Mouse (Mus musculus) myocyte (in vitro differentiated cells): ENCODE measurements around the gene Gprc5d.

Experiments
- CEBPB ChIP-seq: IDR thresholded peaks from 2 replicates; pipeline ENCODE4 v1.6.1; 2011; ENCODE audit warnings: mild to moderate bottlenecking, moderate library complexity; ENCODE audit not compliant: poor library complexity, insufficient read depth, severe bottlenecking
- E2F4 ChIP-seq: IDR thresholded peaks from one replicate; pipeline ENCODE4 v1.6.1; 2011; ENCODE audit warnings: mild to moderate bottlenecking, control low read depth, moderate library complexity; ENCODE audit not compliant: insufficient read depth
- MYOD1 ChIP-seq, 3 experiments: IDR thresholded peaks; one replicate each; pipeline ENCODE4 v1.6.1; 2011; ENCODE audit warnings: control low read depth in 2 of 3, low read depth in 2 of 3, mild to moderate bottlenecking in 2 of 3, moderate library complexity in 1 of 3; ENCODE audit not compliant: insufficient read length in 2 of 3, control insufficient read depth in 1 of 3
- MYOG ChIP-seq, 3 experiments: IDR thresholded peaks; one replicate each; pipeline ENCODE4 v1.6.1; 2011; ENCODE audit warnings: control low read depth in 2 of 3, low read depth in 2 of 3, mild to moderate bottlenecking in 2 of 3; ENCODE audit not compliant: insufficient read length in 2 of 3, control insufficient read depth in 1 of 3, insufficient read depth in 1 of 3
- POLR2A ChIP-seq: IDR thresholded peaks from one replicate; pipeline ENCODE4 v1.6.1; 2011; ENCODE audit warnings: low read depth, mild to moderate bottlenecking, control low read depth, moderate library complexity; ENCODE audit not compliant: insufficient read length
- TCF12 ChIP-seq: IDR thresholded peaks from one replicate; pipeline ENCODE4 v1.6.1; 2011; ENCODE audit warnings: mild to moderate bottlenecking, control low read depth; ENCODE audit not compliant: poor library complexity, insufficient read depth, severe bottlenecking

DNA sequence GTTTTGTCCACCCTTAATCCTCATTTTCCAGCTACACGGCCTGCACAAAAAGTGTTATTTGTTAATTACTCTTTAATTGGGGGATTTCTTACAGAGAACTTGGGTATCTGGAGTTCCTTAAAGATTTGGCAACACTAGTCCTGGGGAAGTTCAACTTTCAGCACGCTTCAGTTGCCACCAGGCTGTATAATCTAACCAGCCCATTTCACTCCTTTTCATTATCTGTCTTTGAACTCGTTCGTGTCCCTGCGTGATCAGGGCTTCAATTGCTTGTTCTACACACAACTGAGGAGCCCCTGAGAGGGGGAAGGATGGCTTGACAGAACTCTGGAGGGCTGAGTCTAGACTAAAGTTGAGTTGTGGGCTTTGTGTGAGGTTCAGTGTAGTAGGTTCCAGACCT is 48.6 kb upstream of the Gprc5d start:
- no peak for TF ChIP-seq CEBPB
- no peak for TF ChIP-seq E2F4
- no peak for TF ChIP-seq TCF12
- no peak for TF ChIP-seq POLR2A
- TF ChIP-seq MYOG (IDR thresholded peaks at IDR 0.05; ENCODE audit: control insufficient read depth in 1 of 3, insufficient read depth in 1 of 3, insufficient read length in 2 of 3, low read depth in 2 of 3): no peak
- TF ChIP-seq MYOD1 (IDR thresholded peaks at IDR 0.05; ENCODE audit: control insufficient read depth in 1 of 3, insufficient read length in 2 of 3, low read depth in 2 of 3): no peak
